Mouse (Mus musculus): ENCODE measurements around the gene Wdr82. TPM values are rescaled to one million over a fixed set of nuclear protein-coding genes. Genes with fewer than 3 reads are reported as not detected.

The Wdr82 gene
- 100 to 1,000 TPM; 168 to 170 TPM for total RNA-seq (2021)

DNA sequence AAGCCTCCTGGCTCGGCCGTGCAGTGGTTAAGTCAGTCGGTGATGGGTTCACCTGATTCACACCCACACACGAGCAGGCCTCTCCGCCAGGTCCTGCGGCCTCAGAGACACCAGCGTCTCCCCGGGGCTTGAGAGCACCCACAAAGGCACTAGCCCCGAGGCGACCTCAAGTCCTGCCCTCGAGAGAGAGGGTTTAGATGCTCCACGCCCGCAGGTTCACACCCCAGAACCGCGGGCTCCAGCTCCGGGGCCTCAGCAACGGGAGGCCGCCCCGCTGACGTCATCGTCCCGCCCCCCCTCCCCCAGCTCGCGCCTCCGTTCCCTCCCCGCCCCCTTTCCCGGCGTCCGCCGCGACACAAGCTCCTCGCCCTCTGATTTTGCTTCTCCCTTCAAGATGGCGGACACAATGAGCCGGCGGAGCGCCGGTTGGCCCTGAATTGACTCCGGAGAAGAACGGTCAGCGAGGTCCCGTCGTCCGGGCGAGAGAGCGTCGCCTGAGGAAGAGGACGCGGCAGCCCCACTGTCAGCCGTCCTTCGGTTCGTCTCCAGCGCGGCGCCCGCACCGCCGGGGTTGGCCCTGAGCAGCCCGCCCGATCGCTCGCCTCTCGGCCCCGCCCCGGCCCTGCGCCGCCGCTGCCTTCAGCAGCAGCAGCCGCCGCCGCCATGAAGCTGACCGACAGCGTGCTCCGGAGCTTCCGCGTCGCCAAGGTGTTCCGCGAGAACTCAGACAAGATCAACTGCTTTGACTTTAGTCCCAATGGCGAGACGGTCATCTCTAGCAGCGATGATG is at the start of gene Wdr82:
TSS of gene Wdr82 (plus strand) at position 373 of the 790 bp plus-strand sequence.
- peak; percentile 93 for DNase-seq
- intact Hi-C loops (cut with DNase I) = no loop called here

DNA sequence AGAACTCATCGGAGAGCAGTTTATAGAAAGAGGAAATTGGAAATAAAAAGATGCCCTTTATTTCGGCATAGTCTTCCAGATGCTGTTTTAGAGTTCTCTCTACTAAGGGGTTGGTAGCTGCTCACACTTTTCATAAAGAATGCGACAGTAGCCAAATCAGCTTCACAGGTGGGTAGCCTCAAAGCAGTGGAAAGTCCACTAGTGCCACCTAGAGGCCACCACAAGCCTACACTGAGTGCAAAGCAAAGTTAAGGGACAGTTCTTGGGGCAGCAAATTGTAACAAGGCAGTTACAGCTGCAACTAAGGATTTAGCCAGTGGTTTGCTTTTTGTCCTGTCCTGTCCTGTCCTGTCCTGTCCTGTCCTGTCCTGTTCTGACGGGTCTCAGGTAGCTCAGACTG is 47.1 kb upstream of the Wdr82 start:
- peak; percentile 35 for DNase-seq
- intact Hi-C loops (cut with DNase I) = no loop called here

DNA sequence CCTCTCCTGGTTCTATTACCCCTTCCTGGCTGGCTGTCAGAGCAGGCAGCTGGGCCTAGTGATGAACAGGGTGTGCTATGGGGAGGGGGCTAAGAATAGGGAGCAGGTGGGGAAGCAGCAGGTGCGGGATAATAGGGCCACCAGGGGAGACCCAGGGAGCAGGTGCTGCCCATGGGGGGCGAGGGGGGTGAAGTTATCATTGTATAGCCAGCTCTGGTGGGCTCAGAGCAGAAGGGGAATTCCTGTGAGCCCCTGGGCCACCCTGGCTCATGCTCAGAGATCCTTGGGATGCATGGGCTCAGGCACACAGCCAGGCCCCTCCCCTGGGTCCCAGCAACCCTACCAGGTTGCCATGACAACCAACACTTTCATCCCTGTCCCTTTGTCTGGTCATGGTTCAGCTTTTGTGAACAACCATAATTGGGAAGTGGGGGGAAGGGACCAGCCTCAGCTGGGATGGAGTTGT is 43.9 kb upstream of the Wdr82 start:
- DNase-seq = peak; percentile 88
- intact Hi-C loops (cut with DNase I) = no loop called here

DNA sequence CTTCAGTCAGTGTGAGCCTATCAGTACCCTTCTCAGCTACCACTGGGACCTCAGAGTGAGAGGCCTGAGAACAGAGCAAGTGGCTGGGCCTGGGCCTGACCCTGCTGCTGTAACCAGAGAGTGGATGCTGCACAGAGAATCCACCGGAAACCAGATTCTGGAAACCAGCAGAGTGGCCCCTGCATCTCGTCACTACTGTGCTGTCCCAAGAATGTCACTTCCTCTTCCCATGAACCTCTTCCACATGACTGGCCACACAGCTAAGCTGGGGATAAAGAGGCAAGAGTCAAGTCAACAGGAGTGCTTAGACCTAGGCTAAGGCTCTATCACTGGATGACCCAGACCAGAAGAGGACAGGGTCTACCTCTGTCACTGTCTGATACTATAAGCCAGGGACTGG is 41.7 kb upstream of the Wdr82 start:
- intact Hi-C loops (cut with DNase I) = no loop called here
- no peak for DNase-seq

DNA sequence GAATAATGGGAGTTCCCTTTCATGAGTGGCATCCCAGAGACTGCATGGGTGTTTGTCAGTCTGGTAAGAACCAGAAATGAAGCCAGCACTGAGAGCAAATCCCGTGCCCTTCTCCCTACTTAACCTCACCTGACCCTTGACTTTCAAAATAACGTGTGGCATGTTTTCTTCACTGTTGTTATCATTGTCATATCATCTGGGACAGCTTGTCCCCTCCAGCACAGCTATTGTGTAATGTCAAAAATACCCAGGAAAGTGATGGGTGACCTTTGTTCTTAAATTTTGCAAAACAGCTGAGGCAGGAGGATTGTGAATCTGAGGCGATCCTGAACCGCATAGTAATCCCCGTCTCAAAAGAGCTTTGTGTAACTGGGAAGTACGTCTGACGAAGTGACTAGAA is 40.5 kb upstream of the Wdr82 start:
- no peak for DNase-seq
- intact Hi-C loops (cut with DNase I) = no loop called here

DNA sequence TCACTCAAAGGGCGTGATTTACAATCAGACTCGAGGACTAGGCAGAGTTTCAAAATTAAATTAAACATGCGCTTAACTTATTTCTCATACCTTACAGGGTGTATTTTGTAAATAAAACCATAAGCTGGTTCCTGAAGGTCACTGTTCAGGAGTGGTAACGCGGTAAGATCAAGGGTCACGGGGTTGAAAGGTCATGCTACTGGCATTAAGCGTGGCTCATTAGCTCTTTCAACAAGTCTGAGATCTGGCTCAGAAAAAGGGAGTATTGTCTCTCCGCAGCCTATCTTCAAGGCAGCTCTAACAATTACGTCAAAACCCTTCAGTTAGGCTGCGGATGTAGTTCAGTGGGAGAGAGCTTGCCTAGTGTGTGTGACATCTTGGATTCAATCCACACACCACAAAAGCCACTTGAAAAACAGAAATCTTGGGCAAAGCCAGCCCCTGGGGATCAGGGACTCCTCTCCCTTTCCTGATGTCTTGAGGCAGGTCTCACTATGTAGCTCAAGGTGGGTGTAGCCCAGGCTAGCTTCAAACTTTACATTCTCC is 33.0 kb upstream of the Wdr82 start:
- DNase-seq = no peak
- intact Hi-C loops (cut with DNase I) = no loop called here

DNA sequence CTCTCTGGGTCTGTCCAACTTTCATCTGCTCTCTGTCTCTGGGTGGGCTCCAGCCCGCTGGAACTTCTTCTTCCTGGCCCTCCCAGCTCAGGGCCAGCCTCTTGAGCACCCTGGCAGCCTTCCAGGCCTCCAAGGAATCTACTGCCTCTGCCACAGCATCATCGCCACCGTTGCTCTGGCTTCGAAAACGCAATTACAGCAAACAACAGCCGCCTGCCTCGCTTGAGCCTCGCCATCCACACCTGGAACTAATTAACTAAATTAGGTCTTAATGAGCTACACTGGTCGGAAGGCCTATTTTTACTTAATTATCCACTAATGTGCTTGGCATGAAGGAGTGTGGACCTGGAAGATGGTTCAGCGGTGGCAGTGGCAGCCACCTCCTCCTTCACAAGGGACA is 31.0 kb upstream of the Wdr82 start:
- DNase-seq = peak; percentile 84
- intact Hi-C loops (cut with DNase I) = no loop called here

DNA sequence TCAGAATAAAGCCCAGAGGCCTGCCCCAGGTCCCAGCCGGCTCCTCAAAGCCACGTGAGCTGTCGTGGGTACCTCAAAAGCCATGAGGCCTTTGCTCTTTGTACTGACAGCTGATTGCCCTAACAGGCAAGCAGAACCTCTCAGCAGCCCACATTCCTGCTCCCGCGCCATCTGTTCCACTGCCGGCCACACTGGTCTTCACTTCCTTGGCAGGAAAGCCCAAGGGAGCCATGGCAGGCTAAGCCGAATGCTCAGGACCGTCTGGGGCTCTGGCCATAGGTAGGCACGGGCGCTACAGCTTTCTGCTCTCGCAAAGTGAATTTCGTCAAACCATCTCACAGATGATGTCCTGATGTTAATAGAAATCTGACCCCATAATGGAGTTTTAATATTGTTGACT is 28.8 kb upstream of the Wdr82 start:
- peak; percentile 73 for DNase-seq
- intact Hi-C loops (cut with DNase I) = no loop called here

DNA sequence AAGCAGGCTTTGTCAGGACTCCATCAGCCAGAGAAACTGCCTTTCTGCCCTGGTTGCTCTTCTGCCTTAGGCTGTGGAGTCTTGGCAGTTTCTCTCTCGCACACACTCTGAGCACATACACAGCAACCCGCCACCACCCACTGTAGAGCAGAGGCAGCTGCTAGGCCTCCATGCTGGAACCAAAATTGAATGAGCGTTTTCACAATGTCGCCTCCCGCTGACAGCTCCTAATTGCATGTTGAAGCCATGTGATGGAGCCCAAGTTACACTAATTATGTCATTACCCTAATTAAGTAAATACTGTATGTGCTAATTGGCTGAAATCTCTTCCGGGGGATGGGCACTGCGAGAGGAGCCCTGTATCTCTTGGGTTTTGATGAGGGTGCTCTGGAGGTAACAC is 26.6 kb upstream of the Wdr82 start:
- intact Hi-C loops (cut with DNase I) = no loop called here
- peak; percentile 66 for DNase-seq

DNA sequence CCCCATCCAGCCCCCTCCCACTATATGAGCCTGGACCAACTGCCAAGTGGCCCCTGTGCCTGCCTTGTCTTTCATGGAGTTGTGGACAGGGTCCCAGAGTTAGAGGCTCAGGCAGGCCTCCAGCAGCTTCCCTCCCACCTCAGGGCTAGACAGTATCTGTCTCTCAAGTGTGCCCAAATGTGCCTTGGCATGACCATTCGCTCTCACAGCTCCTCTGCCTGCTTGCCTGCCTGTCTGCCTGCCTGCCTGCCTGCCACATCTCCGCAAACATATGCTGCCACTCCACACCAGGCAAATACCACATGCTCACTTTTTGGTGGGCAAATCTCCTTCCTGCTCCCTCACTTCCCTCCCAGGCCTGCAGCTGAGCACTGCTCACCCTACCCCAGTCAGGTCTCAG is 25.1 kb upstream of the Wdr82 start:
- intact Hi-C loops (cut with DNase I) = no loop called here
- DNase-seq = peak; percentile 64

DNA sequence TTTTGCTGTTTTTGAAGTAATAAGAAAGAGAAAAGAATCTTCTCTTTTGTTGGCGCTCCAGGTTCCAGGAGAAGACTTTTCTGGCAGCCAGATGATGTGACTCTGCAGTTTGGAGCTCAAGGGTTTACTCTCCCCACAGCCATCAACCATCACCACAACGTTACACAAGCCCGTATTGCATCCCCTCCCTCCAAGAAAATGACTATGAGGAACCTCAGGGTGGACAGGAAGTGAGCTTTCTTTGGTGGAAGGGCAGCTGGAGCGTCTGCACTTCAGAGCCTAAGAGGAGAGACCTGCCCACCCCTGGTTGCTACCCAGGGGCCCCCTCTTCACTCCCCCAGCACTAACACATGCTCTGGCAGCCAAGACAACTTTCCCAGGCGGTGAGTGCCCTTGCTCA is 23.4 kb upstream of the Wdr82 start:
- DNase-seq = no peak
- intact Hi-C loops (cut with DNase I) = no loop called here

DNA sequence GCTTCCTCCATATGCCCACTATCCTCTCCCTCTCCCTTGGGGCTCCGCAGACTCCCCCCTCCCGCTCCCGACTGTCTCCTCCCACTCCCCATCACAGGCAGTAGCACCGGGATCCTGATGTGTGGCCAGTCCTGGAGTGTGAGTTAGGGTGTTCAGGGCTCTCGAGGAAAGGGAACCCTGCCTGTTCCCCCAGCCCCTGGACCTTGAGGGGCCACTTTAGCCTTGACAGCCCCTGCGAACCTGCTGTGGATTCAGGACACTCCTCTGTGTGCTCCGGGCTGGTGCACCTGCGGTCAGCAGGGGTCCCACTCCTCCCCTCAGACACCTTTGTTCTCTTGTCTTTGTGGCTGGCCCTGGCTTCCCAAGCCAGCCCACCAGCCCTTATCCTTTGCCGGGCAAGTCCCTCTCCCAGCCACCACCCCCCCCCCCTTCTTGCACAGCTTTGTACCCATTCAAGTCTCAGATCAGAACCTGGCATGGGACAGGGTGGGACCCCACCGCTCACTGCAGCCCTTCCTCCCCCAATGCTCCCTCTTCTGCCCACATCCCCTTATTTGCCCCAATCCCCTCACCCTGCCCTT is 22.8 kb upstream of the Wdr82 start:
- DNase-seq = no peak

DNA sequence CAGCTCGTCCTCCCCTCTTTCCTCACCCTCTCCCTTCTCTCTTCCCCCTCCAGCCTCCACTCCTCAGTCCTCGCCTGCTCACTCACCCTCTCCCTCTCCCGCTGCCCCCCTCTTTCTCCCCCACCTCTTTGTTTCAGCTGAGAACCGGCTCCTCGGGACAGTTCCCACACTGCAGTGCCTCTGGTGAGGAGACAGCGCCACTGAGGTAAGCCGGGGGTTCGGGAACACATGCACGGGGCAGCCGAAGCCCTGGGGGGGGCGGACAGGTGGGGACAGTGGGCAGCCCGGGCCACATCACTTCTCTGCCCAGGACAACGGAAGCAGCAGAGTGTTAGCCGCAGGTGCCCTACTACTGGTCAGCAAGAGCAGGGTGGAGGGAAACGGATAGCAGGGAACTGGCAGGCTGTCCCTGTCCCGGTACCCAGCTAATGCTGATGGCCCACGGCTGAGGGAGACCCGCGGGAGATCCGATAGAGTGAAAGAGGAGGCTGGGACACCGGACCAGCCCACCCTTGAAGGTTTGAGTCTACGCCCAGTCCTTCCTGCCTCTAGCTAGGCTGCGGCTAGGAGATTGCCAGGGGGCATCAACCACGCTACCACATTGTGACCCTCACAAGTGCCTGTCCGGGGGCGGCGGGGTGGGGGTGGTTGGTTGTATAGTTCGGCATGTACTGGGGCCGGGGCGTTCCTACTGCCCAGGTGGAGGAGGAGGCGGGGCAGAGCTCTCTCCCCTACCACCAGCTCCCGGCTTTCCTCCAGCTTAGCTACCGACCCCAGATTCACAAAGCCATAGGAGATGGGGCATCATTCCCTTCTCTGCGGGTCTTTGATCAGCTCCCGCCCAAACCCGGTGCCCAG is 22.0 kb upstream of the Wdr82 start:
- intact Hi-C loops (cut with DNase I) = no loop called here
- peak; percentile 42 for DNase-seq

More for the DNA sequence above, 22.8 kb upstream of the Wdr82 start:
- intact Hi-C loops (cut with DNase I) = no loop called here

DNA sequence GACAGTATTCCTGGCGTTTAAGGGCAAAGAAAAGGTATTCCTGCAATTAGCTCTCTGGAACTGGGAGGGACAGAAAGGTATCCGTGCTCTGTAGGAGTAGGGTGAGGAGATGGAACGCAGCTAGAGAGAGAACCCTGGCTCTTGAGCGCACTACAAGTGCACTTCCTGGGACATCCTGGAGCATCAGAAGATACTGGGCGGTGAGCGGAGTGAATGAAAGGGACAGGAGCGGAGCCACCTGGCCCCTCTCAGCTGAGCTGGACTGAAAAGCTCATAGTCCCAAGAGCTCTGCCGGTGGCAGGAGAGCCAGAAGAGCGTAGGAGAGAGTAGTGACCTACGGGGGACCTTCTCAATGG is 21.4 kb upstream of the Wdr82 start:
- no peak for DNase-seq
- intact Hi-C loops (cut with DNase I) = no loop called here

DNA sequence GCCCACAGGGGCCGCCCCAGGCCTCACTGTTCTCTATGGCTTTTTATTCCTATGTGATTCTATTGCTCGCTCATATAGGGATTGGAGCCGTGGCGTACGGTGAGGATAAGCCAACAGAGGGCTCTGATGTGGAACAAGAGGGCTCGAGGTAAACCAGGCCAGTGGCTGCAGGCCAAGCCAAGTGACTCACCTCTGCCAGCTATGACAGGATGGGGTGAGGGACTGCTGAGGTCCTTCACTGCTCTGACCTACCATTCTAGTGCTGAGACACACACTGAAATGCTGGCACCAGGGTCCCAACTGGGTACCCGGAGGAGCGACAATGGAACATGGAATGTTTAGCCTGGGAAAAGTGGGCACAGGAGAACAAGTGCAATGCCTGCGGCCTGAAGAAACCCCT is 16.6 kb upstream of the Wdr82 start:
- intact Hi-C loops (cut with DNase I) = no loop called here
- DNase-seq = no peak

DNA sequence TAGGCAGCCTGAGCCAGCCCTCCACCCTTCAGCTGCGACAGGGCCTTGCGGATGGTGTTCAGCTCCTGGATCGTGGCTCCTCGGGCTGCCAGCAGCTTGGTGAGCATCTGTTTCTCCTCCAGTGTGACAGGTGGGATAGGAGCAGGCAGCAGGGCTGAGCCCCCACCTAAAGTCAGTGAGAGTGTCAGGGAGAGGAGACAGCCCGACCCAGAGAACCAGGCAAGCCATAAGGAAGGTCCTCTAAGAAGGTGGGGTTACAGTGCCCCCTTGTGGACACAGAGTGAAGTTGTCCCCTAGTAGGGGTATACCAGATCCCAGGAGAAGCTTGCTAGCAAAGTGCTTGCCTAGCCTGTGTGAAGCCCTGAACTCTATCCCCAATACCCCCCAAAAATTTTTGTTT is 14.3 kb upstream of the Wdr82 start:
- intact Hi-C loops (cut with DNase I) = no loop called here
- DNase-seq = peak; percentile 83

DNA sequence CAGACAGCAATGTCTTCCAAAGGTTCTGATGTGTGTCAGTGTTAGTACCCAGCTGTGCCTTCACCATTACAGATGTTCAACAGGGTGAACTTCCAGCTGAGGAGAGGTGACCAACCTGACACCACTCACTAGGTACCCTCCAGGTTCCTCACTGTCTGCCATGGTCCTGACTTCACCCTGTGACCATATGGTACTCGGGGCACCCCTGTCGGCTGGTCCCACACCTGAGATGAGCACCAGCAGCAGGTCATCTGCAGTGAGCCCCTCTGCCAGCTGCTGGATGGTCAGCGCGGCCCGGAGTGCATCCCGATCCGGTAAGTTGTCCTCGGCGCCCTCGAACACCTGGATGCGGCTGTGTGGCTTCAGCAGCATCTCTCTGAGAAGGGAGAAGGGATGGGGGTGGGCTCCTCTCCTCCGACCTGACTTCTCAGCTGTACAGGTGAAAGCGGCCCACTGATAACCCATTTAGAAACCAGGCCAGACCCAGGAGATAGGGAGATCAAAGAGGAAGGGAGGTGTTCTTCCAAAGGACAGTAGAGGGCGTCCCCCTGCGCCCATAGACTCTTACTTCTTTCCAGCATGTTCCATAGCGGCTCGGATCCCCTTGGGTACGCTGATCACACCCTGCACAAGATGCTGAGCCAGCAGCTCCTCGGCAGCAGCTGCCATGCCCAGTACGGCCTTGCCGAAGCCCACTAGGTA is 13.7 kb upstream of the Wdr82 start:
- intact Hi-C loops (cut with DNase I) = no loop called here
- DNase-seq = no peak

DNA sequence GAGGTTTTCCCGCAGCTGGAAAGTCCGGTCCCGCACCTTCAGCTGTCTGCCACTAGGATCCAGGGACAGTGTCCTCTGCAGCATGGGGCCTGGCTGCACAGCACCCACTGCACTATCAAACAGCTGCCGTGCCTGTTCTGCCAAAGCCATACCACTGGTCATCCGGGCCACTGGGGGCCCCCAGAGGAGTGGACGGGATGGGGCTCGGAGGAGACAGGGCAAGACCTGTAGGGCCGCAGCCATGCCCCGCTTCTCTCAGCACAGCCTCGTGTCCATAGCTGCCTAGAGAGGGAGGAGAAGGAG is 13.2 kb upstream of the Wdr82 start:
- intact Hi-C loops (cut with DNase I) = no loop called here

DNA sequence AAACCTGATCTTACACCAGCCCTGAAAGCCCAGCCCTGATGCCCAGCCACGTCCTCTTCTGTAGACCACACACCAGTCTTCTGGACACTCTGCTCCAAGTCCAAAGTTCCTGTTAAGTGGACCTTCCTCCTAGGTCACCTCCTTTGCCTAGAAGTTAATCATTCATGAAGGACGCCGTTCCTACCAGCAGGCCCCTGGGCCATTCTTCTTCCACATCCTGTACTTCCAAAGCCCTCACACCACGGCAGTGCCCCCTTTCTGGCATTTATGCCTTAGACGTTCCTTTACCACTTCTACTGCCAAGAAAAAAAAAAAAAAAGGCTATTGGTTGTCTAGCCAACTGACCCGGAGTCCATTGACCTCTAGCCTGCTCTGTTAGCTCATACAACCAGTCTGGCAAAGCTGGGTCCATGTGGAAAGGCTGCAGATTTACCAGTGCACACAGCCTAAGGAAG is 12.7 kb upstream of the Wdr82 start, which contains the start of gene Glyctk:
TSS of gene Glyctk (minus strand) at position 102 of the 455 bp plus-strand sequence.
- DNase-seq = no peak
- intact Hi-C loops (cut with DNase I) = no loop called here

More for the DNA sequence above, 13.2 kb upstream of the Wdr82 start:
- no peak for DNase-seq

DNA sequence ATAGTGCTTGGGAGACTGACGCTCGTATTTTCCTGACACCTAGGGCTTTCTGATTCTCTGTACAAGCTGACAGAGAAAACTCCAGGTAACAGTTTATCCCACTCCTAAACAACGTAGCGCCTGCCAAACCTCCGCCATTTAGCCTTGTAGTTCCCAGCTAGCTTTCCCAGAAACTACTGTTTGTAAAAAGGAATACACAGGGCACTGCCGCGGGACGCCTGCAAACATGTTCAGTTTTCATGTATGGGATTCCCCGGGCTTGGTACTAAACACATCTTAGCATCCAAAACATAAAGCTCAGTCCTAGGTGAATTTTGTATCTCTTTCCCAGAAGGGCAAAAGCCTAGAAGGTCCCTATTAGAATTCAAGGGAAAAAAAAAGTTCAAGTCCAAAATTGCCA is 11.5 kb upstream of the Wdr82 start:
- DNase-seq = no peak
- intact Hi-C loops (cut with DNase I) = no loop called here

Measured in left cerebral cortex, postnatal 4 days (tissue).